Comparison of ENCODE assay signal across 15 mouse cellular contexts in the genomic region with DNA sequence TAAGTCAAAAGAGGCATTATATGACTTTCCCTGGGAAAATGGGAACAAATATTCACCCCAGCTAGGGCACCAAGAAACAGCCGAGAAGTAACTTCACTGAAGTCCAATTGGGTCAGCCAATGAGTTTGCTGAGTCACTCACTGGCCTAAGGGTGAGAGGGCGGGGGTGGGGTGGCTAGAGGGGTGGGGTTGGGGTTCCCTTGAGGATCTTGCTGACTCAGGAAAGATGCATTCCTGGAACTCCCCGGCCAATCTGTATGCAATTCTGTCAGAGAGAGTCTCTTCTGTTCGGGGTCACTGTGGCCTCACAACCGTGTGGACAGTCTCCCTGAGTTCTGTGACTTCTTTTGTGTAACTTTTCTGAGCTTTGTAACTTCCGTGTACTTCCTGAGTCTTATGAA.
"Had no signal": no experiment of that assay in that cellular context is flagged by ENCODE, and none has a peak within 500 bp of the region (broad histone marks: within the 10 kb centered on the region; RNA-seq: fewer than 3 reads in every experiment).

No protein-coding gene starts in this region.

- DNase-seq: gastrocnemius, postnatal 14 days; gastrocnemius, postnatal 36 days; heart, adult 11 months; heart, adult 2 months; heart, postnatal 14 days; heart, postnatal 36 days; kidney, adult 11 months; kidney, adult 2 months; kidney, adult 9 months; kidney, postnatal 14 days; kidney, postnatal 36 days; layer of hippocampus, adult 9-11 months; layer of hippocampus, postnatal 36 days; liver; liver, embryonic 13.5 days had no signal
